Mouse (Mus musculus): ENCODE measurements around the gene 7530416G11Rik.
A peak's percentile ranks its signal among the peaks of the same experiment; 100 is the strongest.

Gene 7530416G11Rik

GRCm38 (mm10) chr15:85479365-85479764 lies 23.7 kb downstream of the 7530416G11Rik start:
- DNase-seq: no peak

DNA sequence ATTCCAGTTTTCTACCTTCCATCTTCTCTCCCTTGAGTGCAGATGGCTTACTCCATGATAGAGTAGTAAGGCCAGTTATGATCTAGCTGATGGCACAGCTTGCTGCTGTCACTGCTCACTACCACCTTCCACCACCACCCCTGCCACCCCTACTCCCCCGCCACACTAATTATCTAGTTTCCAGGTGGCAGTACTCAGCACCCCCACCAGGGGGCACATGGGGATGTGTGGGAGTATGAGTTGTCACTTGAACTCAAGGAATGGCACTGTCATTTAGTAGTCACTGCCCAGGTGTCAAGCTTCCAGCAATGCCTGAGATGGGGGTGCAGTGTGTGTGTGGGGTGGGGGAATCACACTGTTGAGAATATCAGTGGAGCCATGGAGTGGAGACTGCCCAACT lies 25.4 kb downstream of the 7530416G11Rik start:
- DNase-seq: peak; percentile 57

- peak; percentile 22 for DNase-seq
Observed at GRCm38 (mm10) chr15:85474697-85475096, 28.3 kb downstream of the 7530416G11Rik start.

DNA sequence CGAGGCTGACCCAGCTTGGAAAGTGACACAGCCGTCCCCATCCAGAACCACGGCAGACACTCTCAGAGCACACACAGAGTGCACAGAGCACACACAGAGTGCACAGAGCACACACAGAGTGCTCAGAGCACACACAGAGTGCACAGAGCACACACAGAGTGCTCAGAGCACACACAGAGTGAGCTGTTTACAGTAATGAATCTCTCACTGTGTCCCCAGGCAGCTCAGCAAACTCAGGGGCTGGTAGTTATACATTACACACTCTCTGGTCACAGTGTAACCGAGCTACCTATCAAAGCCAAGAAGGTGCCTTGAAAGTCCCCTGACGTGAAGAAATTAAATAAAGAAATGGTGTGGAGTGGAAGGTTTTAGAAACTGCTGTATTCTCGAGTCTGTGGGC lies 33.6 kb downstream of the 7530416G11Rik start:
- no peak for DNase-seq

DNA sequence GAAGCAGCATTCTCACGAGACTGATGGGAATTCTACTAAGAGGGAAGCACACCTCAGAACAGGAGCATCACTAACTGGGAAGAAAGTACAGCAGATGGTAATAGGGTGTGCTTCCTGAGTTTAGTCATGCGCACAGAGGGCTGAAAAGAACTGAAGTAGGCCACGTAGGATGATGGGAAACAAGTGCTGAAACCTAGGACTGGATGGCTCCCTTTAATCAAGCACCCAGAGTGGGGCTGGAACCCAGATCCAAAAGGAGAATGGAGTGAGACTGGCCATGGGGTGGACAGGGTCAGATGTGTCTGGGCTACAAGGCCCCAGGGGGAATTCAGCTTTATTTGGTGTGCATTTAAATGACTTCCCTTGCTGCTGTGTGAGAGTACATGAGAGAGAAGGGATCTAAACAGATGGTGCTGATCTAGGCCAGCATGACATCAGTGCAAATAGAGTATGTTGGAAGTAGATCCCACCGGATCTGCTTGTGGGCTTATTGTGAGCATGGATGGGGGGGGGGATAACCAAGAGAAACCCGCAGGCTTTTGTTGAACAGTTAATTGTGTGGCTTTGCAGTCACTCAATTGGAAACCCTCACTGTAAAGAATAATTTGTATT lies 36.5 kb downstream of the 7530416G11Rik start:
- no peak for DNase-seq

GRCm38 (mm10) chr15:85464823-85465565 lies 38.0 kb downstream of the 7530416G11Rik start:
- no peak for DNase-seq

DNA sequence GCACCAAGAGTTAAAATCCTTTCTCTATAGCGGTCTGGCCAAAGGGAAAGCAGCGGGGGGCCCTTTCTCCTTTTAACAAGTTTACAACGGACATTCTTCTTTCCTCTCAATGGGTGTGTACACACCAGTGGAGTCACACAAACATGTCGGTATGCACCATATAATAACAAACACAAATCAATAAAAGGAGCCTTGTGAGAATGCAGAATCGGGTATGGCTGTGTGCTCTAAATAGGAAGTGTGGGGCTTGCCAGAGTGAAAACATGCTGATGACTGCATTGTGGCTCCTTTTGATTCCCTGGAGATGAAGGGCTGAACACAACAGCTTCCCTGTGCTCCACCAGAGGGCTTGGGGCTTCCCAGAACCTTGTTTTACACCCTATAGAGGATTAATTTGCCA lies 38.8 kb downstream of the 7530416G11Rik start:
- DNase-seq: no peak

- no peak for DNase-seq
Observed at GRCm38 (mm10) chr15:85463027-85463790, 39.8 kb downstream of the 7530416G11Rik start.

DNA sequence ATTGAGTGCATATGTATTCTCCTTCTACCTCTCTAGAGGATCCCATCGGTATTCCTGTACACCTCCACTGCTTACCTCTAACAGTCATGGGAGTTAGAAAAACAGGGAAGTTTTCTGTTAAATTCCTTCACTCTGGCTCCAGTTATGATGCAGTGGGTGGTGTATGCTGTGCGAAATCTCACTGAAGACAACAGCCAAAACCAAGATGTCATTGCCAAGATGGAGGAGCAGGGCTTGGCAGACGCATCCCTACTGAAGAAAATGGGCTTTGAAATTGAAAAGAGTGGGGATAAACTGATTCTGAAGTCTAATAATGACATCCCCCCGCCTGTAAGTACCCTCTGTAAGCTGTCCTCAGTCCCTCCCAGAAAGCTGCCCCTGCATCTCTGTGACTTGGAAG lies 40.9 kb downstream of the 7530416G11Rik start:
- no peak for DNase-seq

DNA sequence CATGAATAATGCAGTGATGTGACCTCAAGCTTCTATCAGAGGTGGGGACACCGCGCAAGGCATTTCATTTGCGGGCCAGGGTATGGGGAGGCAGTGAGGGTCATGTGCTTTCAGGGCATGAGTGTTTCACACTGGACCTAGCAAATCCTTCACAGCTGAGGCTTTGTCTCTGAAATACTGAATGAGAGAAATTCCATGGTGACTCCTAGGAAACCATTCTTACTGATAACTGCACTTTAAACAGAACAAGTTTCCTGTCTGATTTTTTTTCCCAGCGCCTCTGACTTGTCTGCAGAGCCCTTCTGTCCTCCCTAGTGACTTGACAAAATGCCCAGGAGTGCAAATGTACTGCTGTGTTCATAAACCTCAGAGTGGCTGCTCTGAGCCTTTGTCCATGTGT lies 41.5 kb downstream of the 7530416G11Rik start:
- DNase-seq: no peak

- no peak for DNase-seq
Observed at GRCm38 (mm10) chr15:85458631-85459082, 44.4 kb downstream of the 7530416G11Rik start.

DNA sequence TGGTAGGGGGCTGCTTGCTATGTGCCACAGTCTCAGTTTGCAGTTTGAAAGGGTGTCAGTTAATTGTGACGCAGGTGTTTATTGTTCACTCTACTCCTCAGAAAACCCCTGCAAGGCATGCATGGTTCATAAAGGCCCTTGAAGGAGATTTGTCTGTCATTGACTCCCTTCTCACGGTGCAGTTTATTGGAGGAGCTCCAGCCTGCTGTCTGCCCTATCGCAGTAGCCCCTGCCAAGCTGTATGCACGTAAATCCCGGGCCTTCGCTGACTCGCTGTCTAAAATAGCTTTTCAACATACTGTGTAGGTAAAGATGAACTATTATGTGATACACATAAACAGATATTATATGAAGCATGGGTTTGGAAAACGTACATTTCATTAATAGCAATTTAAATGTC lies 45.2 kb downstream of the 7530416G11Rik start:
- no peak for DNase-seq

- DNase-seq: no peak
Observed at GRCm38 (mm10) chr15:85456891-85457290, 46.1 kb downstream of the 7530416G11Rik start.

- DNase-seq: no peak
Observed at GRCm38 (mm10) chr15:85446652-85447051, 56.4 kb downstream of the 7530416G11Rik start.

Measured in right cerebral cortex, postnatal 14 days (tissue).